Mouse (Mus musculus) gastrocnemius, postnatal 25 days (tissue): ENCODE measurements around the gene Gna12. TPM values are rescaled to one million over a fixed set of nuclear protein-coding genes. Genes with fewer than 3 reads are reported as not detected.

Experiments
- DNase-seq: peaks from one replicate; pipeline ENCODE4 v3.0.0; 2022
- total RNA-seq, 2 experiments: library from RNA; stranded (reverse); gene quantifications; 1 replicate in 1 of 2; 2 replicates in 1 of 2; pipeline ENCODE4 v1.2.3; 2021

The Gna12 gene
- total RNA-seq, 2 experiments from 2014 or later: 26.2 to 27.7 TPM

DNA sequence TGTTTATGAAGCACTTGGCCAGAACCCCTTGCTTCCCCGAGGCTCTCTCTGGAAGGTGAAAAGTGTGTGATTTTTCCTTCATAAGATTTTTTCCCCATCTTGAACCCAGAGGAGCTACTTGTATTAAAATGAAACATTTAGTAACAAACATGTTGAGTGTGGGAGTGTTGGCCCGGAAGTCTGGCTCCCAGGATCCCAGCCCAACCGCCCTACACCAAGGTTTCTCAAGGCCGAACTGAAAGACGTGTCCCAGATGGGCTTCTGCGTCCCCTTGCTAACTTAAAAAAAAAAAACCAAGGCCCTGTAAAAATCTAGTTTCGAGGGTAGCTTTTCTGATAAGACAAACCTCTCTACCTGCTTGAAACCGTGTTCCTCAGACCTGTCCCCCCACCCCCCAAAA lies 2.3 kb downstream of the Gna12 start:
- no peak for DNase-seq

DNA sequence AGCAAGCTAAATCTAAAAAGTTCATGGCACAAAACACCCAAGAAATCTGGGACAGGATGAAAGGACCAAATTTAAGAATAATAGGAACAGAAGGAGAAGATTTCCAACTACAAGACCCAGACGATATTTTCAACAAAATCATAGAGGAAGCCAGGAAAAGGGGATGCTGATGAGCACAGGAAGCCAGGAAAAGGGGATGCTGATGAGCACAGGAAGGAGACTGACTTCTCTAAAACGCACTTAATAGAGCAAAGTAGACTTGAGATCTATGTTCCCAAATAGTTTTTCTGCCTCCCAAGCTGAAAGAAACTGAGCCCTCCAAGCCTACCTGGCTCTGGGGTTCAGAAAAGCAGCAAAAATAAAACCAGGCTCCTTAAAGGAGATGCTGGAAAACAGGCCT lies 2.8 kb downstream of the Gna12 start:
- no peak for DNase-seq

DNA sequence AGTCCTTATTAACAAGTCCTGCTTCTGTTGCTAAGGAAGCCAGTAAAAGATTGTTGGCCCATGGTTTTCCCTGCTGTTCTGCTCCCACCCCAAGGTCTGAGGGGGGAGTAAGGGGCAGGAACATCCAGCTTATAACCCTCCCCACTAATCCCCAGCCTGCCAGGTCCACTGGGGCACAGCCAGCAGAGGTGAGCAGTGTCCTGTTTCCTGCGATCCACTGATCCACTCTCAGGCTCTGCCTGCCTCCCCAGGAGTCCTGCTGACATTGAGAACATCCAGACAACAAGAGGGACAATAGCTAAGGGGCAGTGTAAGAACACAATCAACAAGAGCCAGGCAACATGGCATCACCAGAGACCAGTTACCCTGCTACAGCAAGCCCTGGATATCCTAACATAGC lies 3.4 kb downstream of the Gna12 start:
- no peak for DNase-seq

DNA sequence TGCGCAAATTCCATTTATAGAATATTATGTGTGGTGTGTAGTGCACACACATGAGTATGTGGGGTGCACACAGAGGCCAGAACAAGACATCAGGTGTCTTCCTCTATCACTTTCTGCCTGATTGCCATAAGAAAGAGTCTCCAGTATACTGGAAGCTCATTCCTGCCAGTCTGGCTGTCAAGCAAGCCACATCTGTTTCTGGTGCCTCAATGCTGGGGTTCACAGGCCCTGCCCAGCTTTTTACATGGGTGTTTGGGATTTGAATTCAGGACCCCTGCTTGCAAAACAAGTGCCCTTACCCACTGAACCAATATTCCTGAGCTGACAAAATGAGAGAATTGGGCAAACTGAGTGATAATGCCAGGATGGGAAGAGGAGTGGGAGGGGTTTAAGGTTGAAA lies 4.1 kb downstream of the Gna12 start:
- no peak for DNase-seq

DNA sequence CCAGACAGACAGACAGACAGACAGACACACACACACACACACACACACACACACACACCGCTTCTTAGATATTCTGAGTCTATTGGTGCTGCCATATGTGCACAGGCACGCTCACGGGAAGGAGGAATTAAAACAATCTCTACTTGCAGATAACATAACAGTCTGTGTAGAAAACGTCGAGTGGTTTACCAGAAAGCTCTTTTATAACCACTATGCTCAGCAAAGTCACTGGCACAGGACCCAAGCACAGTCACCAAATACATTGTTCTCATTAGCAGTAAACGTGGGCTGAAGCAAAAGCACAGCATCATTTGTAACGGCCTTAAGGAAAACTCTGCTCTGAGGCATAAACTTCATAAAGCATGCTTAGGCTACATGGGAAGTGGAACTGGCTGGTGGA lies 6.1 kb downstream of the Gna12 start:
- no peak for DNase-seq

DNA sequence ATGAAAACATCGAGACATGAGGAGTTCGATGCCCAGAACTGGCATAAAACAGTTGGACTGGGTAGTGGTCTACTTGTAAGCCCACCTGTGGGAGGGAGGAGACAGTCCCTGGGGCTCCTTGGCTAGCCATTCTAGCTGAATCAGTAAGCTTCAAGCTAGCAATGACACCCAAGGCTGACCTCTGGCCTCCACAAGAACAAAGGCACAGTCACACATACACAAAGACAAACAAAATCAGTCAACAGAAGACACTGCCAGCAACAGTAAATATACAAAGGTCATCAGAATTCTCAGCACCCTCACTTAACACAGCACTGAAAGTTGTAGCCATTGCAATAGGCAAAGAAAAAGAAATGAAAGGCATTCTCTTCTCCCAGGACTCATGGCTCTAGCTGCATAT lies 6.8 kb downstream of the Gna12 start:
- no peak for DNase-seq

DNA sequence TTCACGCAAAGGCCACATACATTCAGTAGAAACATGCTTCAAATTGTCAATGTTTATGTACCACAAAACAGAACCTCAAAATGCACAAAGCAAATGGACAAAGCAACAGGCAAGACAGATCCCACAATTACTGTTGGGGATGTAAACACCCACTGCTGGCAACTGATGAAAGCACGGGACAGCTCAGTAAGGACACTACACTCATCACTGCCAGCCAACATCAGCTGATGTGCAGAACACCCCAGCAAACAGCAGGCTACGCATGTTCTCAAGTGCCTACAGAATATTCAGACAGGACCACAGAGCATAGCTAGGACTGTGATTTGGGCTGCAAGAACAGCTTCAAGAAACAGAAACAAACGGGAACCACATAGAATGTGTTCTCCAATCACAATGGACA lies 8.3 kb downstream of the Gna12 start:
- no peak for DNase-seq

DNA sequence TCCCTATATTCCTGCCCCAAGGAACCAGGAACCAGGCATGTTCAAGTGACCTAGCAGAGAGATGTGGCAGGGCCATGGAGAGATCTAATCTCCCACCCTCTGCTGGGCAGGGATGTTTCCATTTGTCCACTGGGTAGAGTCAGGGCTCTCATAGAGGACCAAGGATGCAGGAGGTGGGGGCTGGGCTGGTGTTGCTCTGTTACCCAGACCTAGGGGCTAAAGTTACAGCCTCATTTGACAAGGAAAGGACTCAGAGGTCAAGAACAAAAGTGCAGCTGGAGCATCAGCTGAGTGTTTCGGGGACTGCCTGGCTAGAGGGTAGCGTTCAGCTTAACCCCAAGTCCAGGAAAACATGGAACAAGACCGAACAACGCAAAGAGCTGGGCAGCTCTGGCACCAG lies 9.7 kb downstream of the Gna12 start:
- DNase-seq: no peak

DNA sequence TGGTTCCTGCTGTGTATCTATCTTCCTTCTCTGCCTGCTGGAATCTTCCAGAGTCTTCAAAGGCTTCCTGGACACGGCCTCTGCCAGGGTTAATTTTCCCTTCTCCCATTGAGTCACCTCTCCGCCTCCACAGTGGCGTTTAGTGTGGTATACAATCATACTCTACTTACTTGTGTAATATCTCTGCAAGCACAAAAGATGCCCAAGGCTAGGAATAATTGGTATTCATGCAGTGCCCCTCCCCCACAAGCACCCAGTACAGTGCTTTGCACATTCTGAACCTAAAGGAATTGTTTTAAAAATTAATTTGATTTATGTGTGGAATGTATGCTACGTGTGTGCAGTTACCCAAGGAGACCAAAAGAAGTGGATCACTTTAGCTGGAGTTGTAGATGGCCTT lies 10.6 kb downstream of the Gna12 start:
- no peak for DNase-seq

DNA sequence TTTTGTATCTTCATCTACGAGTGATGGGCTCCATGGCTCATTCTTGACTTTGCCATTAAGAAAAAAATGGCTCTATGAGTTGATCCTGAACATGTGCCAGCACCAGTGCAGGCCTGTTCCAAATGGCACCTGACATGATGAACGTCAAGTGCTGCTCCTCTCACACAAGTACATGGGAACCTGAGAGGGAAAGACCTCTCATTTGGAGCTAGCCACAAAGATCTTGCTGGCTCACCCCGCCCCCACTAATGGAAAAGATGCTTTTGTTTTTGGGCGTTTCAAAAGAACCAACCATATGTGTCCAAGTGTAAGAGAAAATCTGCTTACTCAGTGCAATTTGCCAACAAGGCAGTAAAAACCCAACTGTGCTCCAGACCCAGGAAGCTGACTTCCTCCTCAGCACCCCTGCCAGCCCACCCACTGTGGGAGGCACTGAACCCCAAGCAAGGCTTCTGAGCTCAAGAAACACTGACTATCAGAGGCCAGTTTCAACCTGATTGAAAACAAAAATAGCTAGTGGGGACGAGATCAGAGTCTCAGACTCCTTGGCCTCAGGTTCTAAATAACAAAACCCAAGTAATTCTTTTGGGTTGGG lies 11.7 kb downstream of the Gna12 start:
- DNase-seq: no peak

DNA sequence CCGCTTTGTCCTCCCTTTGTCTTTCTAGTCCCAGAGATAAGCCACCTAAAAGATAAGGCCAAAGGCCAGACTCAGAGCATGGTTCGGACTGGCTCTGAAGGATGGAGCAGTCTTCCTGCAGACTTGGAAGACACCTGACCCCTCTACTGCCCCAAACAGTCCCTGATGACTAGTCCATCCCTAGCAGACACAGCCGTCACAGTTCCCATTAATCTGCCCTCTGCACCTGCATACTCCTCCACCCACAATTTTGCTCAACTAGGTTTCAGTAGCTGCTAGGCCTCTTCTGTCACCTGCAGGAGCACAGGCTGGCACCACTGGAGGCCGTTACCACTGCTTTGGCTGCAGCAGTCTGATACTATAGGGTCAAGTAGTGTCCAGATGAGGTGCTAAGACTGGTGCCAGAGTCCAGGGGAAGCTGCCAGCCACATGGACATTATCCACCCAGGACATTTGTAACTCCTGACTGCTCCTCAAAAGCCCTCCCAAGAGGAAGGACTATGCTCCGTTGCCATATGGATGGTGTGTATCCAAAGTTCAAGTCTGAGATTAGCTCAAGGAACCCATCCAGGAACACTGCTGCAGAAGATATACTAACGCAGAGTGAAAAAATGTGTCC lies 13.2 kb downstream of the Gna12 start:
- DNase-seq: no peak

DNA sequence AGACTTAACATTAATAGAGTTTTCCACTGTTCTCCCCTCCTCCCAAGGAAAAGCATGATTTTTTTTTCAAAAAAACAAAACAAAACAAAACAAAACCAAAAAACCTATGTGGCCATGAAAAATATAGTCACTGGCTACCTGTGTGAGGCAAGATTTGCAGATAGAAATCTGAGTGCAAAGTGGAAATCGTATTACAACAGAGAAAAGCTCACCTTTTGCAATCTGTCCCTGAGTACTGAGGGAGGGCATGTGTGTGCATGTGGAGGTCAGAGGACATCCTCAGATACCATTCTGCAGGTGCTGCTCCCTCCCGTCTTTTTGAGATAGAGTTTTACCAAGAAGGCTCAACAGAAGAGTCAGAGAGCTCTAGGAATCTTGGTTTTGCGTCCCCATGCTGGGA lies 14.2 kb downstream of the Gna12 start:
- no peak for DNase-seq

DNA sequence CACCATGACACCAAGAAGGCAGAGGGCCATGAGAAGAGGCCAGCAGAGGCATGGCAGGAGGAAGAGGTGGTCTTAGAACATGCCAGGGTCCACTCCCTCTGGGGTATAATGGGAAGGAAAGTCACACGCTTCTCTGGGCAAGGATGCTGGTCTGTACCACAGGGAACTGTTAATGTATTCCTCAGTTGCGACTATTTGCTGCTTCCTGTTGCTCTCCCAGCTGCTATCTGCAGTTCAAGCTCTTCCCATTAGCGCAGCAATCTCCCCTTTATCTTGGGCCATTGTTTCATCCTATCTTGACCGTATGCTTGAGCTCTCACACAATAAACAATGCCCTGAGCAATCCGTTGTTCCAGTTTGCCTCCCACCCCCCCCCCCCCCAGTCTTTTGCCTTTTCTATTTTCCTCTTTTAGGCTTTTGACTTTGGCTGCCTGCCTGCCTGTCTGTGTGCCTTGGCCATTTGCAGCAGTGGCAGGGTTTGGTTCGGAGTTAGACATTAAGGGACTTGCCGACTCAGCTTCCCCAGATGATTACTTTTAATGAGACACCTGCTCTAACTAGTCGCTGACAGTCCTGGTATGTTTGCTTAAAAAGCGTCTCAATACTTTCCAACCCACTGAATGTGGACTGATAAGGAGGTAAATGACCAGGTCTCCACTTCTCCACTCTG lies 15.0 kb downstream of the Gna12 start:
- no peak for DNase-seq

DNA sequence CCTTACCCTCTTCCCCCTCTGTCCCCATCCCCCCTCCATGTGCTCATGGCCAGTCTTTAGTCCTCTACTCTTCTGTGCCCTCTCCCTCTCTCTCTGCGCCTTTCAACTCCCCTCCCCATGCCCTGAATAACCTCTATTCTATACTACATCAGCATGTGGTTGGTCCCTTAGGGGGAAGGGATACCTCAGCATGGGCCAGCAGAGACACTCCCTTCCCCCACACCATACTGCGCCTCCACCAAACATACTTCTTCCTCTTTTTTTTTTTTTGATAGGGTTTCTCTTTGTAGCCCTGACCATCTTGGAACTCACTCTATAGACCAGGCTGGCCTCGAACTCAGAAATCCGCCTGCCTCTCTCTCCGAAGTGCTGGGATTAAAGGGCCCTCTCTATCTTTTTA lies 15.8 kb downstream of the Gna12 start:
- no peak for DNase-seq

DNA sequence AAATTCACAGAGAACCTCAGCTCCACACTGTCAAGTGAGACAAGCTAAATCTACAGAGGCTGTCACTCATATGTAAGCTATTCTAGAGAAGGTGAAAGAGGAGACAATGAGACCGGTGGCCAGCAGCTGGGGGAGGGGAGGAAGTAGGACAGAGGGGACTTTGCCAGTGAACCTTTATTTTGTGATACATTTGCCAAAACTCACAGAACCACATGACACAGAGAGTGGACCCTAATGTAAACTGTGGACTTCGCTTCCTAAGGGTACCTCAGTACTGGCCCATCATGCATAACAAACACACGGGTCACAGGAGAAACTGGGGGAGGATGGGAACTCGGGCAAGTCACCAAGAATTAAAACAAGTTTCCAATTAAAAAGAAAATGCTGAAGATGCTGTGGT lies 17.5 kb downstream of the Gna12 start:
- no peak for DNase-seq

DNA sequence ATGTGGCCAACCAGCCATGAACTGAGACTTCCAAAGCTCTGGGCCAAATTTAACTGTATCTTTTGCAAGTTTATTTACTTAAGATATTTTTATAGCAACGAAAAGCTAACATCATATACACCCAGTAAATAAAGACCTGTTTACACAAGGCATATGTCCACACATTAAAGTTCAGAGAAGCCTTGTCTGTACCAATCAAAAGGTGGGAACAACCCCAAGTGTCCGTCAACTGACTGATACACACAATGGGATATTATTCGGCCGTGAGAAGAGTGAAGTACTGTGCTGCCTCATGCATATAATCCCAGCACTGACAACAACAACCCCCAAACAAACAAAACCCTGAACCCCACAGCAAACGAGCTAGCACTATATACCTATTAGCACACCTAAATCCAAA lies 18.2 kb downstream of the Gna12 start:
- no peak for DNase-seq

DNA sequence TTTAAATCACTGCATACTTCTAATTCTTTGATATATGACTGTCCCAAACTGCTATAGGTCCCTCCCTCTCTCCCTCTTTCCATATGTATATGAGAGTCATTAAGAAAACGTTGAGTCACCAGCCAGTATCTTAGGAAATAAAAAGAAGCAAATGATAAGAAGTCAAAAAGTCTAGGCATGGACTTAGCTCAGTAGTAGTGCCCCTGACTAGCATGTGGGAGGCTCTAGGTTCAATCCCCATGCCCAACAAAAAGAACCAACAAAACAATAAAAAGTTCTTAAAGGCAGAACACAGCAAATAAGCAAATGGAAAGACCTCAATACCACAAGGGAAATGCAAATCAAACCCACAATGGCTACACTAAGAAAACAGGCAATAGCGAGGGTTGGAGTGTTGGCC lies 18.8 kb downstream of the Gna12 start:
- no peak for DNase-seq

DNA sequence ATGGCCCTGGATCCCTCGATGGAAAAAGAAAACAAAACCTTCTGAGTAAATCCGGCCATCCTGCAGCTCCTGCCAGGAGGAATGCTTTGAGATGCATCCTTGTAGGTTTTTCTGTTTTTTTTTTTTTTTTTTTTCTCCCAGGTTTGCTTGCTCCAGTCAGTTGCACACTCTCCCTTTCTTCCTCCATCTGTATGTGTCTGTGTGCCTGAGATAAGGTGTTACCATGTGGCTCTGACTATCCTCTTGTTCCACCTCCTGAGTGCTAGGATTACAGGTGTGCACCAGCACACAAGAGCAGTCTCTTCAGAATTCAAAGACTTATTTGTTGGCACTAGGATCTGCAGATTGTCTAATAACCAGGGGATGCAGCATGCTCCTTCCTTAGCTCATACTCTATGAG lies 23.3 kb downstream of the Gna12 start:
- DNase-seq: no peak

DNA sequence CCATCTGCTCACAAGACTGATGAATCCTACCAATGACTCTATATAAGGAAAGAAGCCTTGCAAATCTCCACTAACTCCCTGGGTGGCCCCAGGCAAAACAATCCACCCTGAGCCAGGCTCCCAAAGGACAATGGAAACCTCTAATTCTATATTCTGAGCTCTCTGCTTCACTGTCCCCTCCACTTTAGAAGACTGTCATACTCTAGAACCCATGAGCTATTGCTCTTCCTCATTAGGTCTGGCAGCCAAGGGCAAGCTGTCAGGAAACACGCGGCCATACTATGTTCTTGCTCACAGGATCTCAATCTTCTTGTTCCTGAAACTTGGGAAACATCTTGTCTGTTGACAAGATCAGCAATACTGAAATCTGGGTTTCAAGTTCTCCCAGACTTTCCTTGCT lies 24.0 kb downstream of the Gna12 start:
- DNase-seq: no peak

DNA sequence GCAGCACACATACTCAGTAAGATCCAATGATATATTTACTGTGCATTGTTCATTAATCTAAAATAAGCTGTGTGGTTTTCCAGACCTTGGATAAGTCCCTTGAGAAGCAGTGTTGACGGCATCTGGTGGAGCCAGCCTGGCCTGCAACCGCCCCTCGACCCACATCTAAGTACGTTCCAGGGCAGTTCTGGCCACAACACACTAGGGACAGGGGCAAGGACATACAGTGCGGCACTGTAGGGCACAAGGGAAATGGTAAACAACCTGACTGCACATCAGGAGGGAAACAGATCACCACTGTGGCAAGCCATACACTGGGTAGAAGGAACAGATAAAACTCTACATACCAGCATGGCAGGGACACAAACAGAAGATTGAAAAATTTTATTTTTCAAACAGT lies 28.4 kb downstream of the Gna12 start:
- no peak for DNase-seq

DNA sequence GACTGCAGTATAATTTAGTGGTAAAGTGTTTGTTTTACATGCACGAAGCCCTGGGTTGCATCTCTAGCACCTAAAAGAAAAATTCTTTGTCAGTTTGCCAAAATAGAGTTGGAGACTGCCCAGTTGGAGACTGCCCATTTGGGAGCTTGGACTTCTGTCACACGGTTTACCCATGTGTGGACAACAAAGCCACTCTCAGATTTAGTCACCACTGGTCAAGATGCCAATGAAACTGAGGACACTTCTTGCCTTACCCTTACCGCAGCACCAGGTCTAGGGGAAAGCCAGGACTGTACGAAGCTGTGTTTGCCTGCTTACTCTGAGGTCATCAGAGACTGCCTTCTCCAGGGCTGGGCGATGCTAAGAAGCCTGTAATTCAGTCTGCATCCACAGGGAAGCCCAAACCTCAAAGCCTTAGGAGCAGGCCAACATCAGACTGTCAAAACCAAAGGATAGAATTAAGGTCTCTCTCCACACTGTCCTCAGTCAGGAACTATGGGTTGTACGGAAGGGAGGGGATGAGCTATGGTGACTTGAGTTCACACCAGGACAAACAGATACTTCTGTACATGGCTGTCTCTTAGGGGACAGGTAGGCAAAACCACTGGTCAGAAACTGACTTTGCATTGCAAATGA lies 29.8 kb downstream of the Gna12 start:
- DNase-seq: no peak

DNA sequence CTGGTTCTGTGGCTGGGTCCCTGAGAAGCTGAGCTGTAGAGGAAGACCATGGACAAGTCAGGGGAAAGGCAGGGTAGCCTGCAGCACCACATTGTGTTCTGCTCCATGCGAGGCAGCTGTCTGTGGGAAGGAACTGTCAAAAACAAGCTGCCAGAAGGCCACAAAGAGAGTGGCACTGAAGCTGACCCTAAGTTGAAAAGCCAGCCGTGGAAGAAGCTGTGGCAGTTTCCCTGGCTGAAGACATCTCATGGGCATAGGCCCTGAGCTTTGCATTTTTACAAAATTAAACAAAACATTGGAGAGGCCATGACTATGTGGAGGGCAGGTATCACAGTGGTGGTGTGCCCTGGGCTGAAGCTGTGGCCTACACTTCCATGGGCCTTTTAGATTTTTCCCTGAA lies 31.0 kb downstream of the Gna12 start:
- DNase-seq: no peak

DNA sequence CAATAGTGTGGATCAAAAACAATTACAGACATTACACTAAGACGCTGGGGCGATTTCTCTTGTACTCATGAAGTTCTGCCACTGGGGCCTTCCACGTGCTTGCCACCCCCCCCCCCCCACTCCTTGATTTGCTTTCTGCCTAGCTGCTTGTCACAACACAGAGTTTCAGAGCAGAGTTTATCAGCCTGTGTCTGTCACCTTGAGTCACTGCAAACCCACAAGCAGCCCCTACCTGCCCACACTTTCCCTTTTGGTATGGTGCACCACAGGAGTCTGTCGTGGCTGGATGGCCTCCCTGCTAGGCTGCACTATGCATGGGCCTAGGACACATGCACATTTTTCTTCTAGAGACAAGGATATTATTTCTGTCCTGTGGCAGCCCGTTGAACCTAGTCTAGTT lies 31.5 kb downstream of the Gna12 start:
- no peak for DNase-seq

DNA sequence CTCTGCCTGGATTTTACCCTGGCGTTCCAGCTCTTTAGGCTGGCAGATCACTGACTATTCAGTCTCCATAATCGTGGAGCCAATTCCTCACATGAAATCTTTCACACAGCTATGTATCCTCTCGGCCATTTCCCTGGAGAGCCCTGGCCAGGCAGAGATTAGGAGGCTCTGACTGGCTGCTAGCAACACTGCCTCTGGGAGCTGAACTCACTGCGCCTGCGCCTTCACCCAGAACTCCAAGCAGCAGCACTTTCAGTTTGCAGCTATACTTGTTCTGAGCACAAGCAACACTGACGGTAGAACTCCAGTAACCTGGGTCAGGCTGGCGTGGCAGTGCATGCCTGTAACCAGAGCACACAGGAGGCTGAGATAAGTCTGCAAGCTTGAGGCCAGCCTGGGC lies 32.1 kb downstream of the Gna12 start:
- peak; percentile 54 for DNase-seq
